Mouse (Mus musculus): ENCODE measurements around the gene Zfp454. TPM values are rescaled to one million over a fixed set of nuclear protein-coding genes. Genes with fewer than 3 reads are reported as not detected.

The Zfp454 gene
- total RNA-seq, 1 experiment: 3.3 TPM

GRCm38 (mm10) chr11:50845951-50846350 is 41.5 kb downstream of the Zfp454 start:
- DNase-seq (ENCODE audit: low read depth, low spot score): no peak
- TF ChIP-seq HCFC1 (IDR thresholded peaks at IDR 0.05; ENCODE audit: borderline replicate concordance, insufficient read depth, low read length) (no peak), ZC3H11A (IDR thresholded peaks at IDR 0.05; ENCODE audit: borderline replicate concordance, low read depth, low read length) (no peak), MAFK (IDR thresholded peaks at IDR 0.05; ENCODE audit: insufficient read depth, low read depth, low read length) (no peak), ZNF384 (IDR thresholded peaks at IDR 0.05; ENCODE audit: low read depth, low read length) (no peak), CHD2 (IDR thresholded peaks at IDR 0.05; ENCODE audit: low read depth, low read length) (no peak)
- Histone ChIP-seq H3K4me1 (ENCODE audit: control insufficient read depth in 2 of 2, insufficient read depth in 2 of 2, low read length in 2 of 2, poor library complexity in 1 of 2) (peaks cover 0 to 3% of the 10 kb centered on the region in 2 experiments; a peak in 1 of 4 replicates), H3K27ac (ENCODE audit: insufficient read depth, low read depth, low read length, poor library complexity, severe bottlenecking) (no peak overlapping the region), H3K9me3 (ENCODE audit: control insufficient read depth, insufficient read depth, low read depth, low read length) (no peaks in the 10 kb centered on the region), H3K9ac (ENCODE audit: insufficient read depth, low read depth, low read length, poor library complexity, severe bottlenecking) (no peak overlapping the region), H3K4me3 (ENCODE audit: insufficient read depth in 1 of 2, low read depth in 1 of 2, low read length in 2 of 2, poor library complexity in 1 of 2, severe bottlenecking in 1 of 2) (no peak overlapping the region), H3K36me3 (ENCODE audit: control insufficient read depth, insufficient read depth, low read length, poor library complexity, severe bottlenecking) (no peaks in the 10 kb centered on the region)
- in situ Hi-C loops (cut with MboI; ENCODE audit: low sequenced_read_pairs in 2 of 2, unreplicated experiment in 2 of 2): no loop called here

GRCm38 (mm10) chr11:50841023-50841735 is 46.3 kb downstream of the Zfp454 start, which contains the start of gene Zfp879:
Gene Zfp879 (minus strand): TSS chr11:50841552.
- peak within 1 kb of the TSS; percentile 57; the same call in 1 of the 2 replicates for H3K9ac ChIP-seq (ENCODE audit: insufficient read depth, low read depth, low read length, poor library complexity, severe bottlenecking)
- TF ChIP-seq MAFK (IDR thresholded peaks at IDR 0.05; ENCODE audit: insufficient read depth, low read depth, low read length) (no peak), CHD2 (IDR thresholded peaks at IDR 0.05; ENCODE audit: low read depth, low read length) (no peak), HCFC1 (IDR thresholded peaks at IDR 0.05; ENCODE audit: borderline replicate concordance, insufficient read depth, low read length) (peak; percentile 95)
- H3K9me3 ChIP-seq (ENCODE audit: control insufficient read depth, insufficient read depth, low read depth, low read length): no peaks in the 10 kb centered on the region
- peak within 1 kb of the TSS; percentile 11 to 53; a peak in 3 of 4 replicates for H3K4me3 ChIP-seq (ENCODE audit: insufficient read depth in 1 of 2, low read depth in 1 of 2, low read length in 2 of 2, poor library complexity in 1 of 2, severe bottlenecking in 1 of 2)
- no peak within 1 kb of the TSS for H3K27ac ChIP-seq (ENCODE audit: insufficient read depth, low read depth, low read length, poor library complexity, severe bottlenecking)
- peak; percentile 85 for DNase-seq (ENCODE audit: low read depth, low spot score)
- H3K4me1 ChIP-seq (ENCODE audit: control insufficient read depth in 2 of 2, insufficient read depth in 2 of 2, low read length in 2 of 2, poor library complexity in 1 of 2): peaks cover 0 to 2% of the 10 kb centered on the region in 2 experiments; a peak in 1 of 4 replicates
- in situ Hi-C loops (cut with MboI; ENCODE audit: low sequenced_read_pairs in 2 of 2, unreplicated experiment in 2 of 2): no loop called here
- H3K36me3 ChIP-seq (ENCODE audit: control insufficient read depth, insufficient read depth, low read length, poor library complexity, severe bottlenecking): no peaks in the 10 kb centered on the region

GRCm38 (mm10) chr11:50835727-50836126 is 51.7 kb downstream of the Zfp454 start:
- Histone ChIP-seq H3K27ac (ENCODE audit: insufficient read depth, low read depth, low read length, poor library complexity, severe bottlenecking) (no peak overlapping the region), H3K9me3 (ENCODE audit: control insufficient read depth, insufficient read depth, low read depth, low read length) (no peaks in the 10 kb centered on the region), H3K36me3 (ENCODE audit: control insufficient read depth, insufficient read depth, low read length, poor library complexity, severe bottlenecking) (no peaks in the 10 kb centered on the region), H3K9ac (ENCODE audit: insufficient read depth, low read depth, low read length, poor library complexity, severe bottlenecking) (no peak overlapping the region), H3K4me3 (ENCODE audit: insufficient read depth in 1 of 2, low read depth in 1 of 2, low read length in 2 of 2, poor library complexity in 1 of 2, severe bottlenecking in 1 of 2) (no peak overlapping the region), H3K4me1 (ENCODE audit: control insufficient read depth in 2 of 2, insufficient read depth in 2 of 2, low read length in 2 of 2, poor library complexity in 1 of 2) (peaks cover 0 to under 1% of the 10 kb centered on the region in 2 experiments; a peak in 1 of 4 replicates)
- no peak for TF ChIP-seq CHD2 (IDR thresholded peaks at IDR 0.05; ENCODE audit: low read depth, low read length)
- in situ Hi-C loops (cut with MboI; ENCODE audit: low sequenced_read_pairs in 2 of 2, unreplicated experiment in 2 of 2): no loop called here
- DNase-seq (ENCODE audit: low read depth, low spot score): no peak

GRCm38 (mm10) chr11:50827010-50827953 is 60.2 kb downstream of the Zfp454 start, which contains the start of gene Zfp354c:
Gene Zfp354c (minus strand): TSS chr11:50827724.
- peaks cover 2% of the 10 kb centered on the region; the same call in 1 of the 2 replicates for H3K36me3 ChIP-seq (ENCODE audit: control insufficient read depth, insufficient read depth, low read length, poor library complexity, severe bottlenecking)
- no peak within 1 kb of the TSS for H3K27ac ChIP-seq (ENCODE audit: insufficient read depth, low read depth, low read length, poor library complexity, severe bottlenecking)
- peak within 1 kb of the TSS; percentile 93 for H3K4me3 ChIP-seq (ENCODE audit: insufficient read depth in 1 of 2, low read depth in 1 of 2, low read length in 2 of 2, poor library complexity in 1 of 2, severe bottlenecking in 1 of 2)
- in situ Hi-C loops (cut with MboI; ENCODE audit: low sequenced_read_pairs in 2 of 2, unreplicated experiment in 2 of 2): no loop called here
- H3K9ac ChIP-seq (ENCODE audit: insufficient read depth, low read depth, low read length, poor library complexity, severe bottlenecking): peak within 1 kb of the TSS; percentile 95
- no peaks in the 10 kb centered on the region for H3K9me3 ChIP-seq (ENCODE audit: control insufficient read depth, insufficient read depth, low read depth, low read length)
- TF ChIP-seq HCFC1 (IDR thresholded peaks at IDR 0.05; ENCODE audit: borderline replicate concordance, insufficient read depth, low read length): peak; percentile 96
- TF ChIP-seq ZNF384 (IDR thresholded peaks at IDR 0.05; ENCODE audit: low read depth, low read length): no peak
- no peak for TF ChIP-seq CHD2 (IDR thresholded peaks at IDR 0.05; ENCODE audit: low read depth, low read length)
- no peak for TF ChIP-seq MAFK (IDR thresholded peaks at IDR 0.05; ENCODE audit: insufficient read depth, low read depth, low read length)
- no peak for TF ChIP-seq ZC3H11A (IDR thresholded peaks at IDR 0.05; ENCODE audit: borderline replicate concordance, low read depth, low read length)
- peak; percentile 72 for DNase-seq (ENCODE audit: low read depth, low spot score)
- H3K4me1 ChIP-seq (ENCODE audit: control insufficient read depth in 2 of 2, insufficient read depth in 2 of 2, low read length in 2 of 2, poor library complexity in 1 of 2): peaks cover 0 to 3% of the 10 kb centered on the region in 2 experiments; a peak in 1 of 4 replicates

All from ES-E14 (cell line).